Mouse (Mus musculus) layer of hippocampus, postnatal 25 days (tissue): ENCODE results near the gene Rragc. TPM values are rescaled to one million over a fixed set of nuclear protein-coding genes. Genes with fewer than 3 reads are reported as not detected.
A peak's percentile ranks its signal among the peaks of the same experiment; 100 is the strongest.
"Not testable (repeated sequence)": the region's sequence is repeated elsewhere in the genome, so short reads cannot be mapped to it uniquely, and the experiment has no call there.

ENCODE experiments used
- DNase-seq, 2 experiments: peaks; one replicate each; pipeline ENCODE4 v3.0.0; 2022; ENCODE audit warnings: mixed read lengths in 2 of 2, low spot score in 1 of 2; ENCODE audit errors: extremely low spot score in 1 of 2
- total RNA-seq, 2 experiments: library from RNA; stranded (reverse); gene quantifications; 2 replicates each; pipeline ENCODE4 v1.2.3; 2021

The Rragc gene
- 10 to 100 TPM; 47.9 to 59.4 TPM for total RNA-seq

GRCm38 (mm10) chr4:123916748-123917547, at the start of gene Rragc:
Gene Rragc (plus strand): TSS chr4:123917446.
- peak; percentile 100 for DNase-seq

GRCm38 (mm10) chr4:123893726-123894125, 23.5 kb upstream of the Rragc start:
- DNase-seq = no peak

GRCm38 (mm10) chr4:123894295-123894694, 23.0 kb upstream of the Rragc start:
- no peak for DNase-seq

GRCm38 (mm10) chr4:123898696-123899095, 18.6 kb upstream of the Rragc start:
- DNase-seq = peak in 1 of 2 experiments; percentile 74

GRCm38 (mm10) chr4:123903432-123903831, 13.8 kb upstream of the Rragc start:
- no peak for DNase-seq

- DNase-seq = peak; percentile 98 to 99
Measured at GRCm38 (mm10) chr4:123904333-123905125, 12.7 kb upstream of the Rragc start, which contains the start of gene Mycbp. Gene Mycbp (plus strand): TSS chr4:123904832.

GRCm38 (mm10) chr4:123905126-123905668, 12.0 kb upstream of the Rragc start:
- DNase-seq = peak in 1 of 2 experiments; percentile 10

GRCm38 (mm10) chr4:123911503-123911902, 5.7 kb upstream of the Rragc start:
- no peak for DNase-seq

GRCm38 (mm10) chr4:123912431-123912830, 4.8 kb upstream of the Rragc start:
- no peak for DNase-seq

- DNase-seq = no peak
Measured at GRCm38 (mm10) chr4:123917548-123918140, 398 bp downstream of the Rragc start, which contains the start of gene 4930535I16Rik. Gene 4930535I16Rik (minus strand): TSS chr4:123918022.

- no peak for DNase-seq
Measured at GRCm38 (mm10) chr4:123918851-123919250, 1.6 kb downstream of the Rragc start.

GRCm38 (mm10) chr4:123921055-123921565, 3.9 kb downstream of the Rragc start:
- DNase-seq = no peak

GRCm38 (mm10) chr4:123927961-123928360, 10.7 kb downstream of the Rragc start:
- DNase-seq = no peak

- DNase-seq = no peak
Measured at GRCm38 (mm10) chr4:123929994-123930393, 12.7 kb downstream of the Rragc start.

GRCm38 (mm10) chr4:123934306-123934705, 17.1 kb downstream of the Rragc start:
- DNase-seq = no peak

GRCm38 (mm10) chr4:123936059-123936458, 18.8 kb downstream of the Rragc start:
- DNase-seq = no peak

GRCm38 (mm10) chr4:123939838-123940237, 22.6 kb downstream of the Rragc start:
- DNase-seq = peak; percentile 70 to 93

- not testable (repeated sequence) for DNase-seq
Measured at GRCm38 (mm10) chr4:123940878-123941277, 23.6 kb downstream of the Rragc start.

GRCm38 (mm10) chr4:123946701-123947100, 29.5 kb downstream of the Rragc start:
- no peak for DNase-seq

- DNase-seq = no peak
Measured at GRCm38 (mm10) chr4:123947149-123947548, 29.9 kb downstream of the Rragc start.
